Mouse (Mus musculus) bone marrow, adult 2 months (tissue): ENCODE results near the gene Ablim1.

Experiments
- CTCF ChIP-seq: fragments of 200-500 bp; IDR thresholded peaks from 2 replicates; pipeline ENCODE4 v1.5.1; 2011; ENCODE audit warnings: low read length, control low read depth; ENCODE audit not compliant: control insufficient read depth, insufficient read depth
- POLR2A ChIP-seq: fragments of 200-500 bp; IDR thresholded peaks from 2 replicates; pipeline ENCODE4 v1.6.1; 2011; ENCODE audit warnings: low read depth, mild to moderate bottlenecking, control low read depth, low read length, borderline replicate concordance; ENCODE audit not compliant: control insufficient read depth

- TF ChIP-seq POLR2A (no peak), CTCF (no peak)
Measured at GRCm38 (mm10) chr19:57181317-57181716, 133.4 kb downstream of the Ablim1 start.
